Mouse (Mus musculus): ENCODE measurements around the gene Top3b.
A peak's percentile ranks its signal among the peaks of the same experiment; 100 is the strongest.
"Not testable (repeated sequence)": the region's sequence is repeated elsewhere in the genome, so short reads cannot be mapped to it uniquely, and the experiment has no call there.

The Top3b gene

DNA sequence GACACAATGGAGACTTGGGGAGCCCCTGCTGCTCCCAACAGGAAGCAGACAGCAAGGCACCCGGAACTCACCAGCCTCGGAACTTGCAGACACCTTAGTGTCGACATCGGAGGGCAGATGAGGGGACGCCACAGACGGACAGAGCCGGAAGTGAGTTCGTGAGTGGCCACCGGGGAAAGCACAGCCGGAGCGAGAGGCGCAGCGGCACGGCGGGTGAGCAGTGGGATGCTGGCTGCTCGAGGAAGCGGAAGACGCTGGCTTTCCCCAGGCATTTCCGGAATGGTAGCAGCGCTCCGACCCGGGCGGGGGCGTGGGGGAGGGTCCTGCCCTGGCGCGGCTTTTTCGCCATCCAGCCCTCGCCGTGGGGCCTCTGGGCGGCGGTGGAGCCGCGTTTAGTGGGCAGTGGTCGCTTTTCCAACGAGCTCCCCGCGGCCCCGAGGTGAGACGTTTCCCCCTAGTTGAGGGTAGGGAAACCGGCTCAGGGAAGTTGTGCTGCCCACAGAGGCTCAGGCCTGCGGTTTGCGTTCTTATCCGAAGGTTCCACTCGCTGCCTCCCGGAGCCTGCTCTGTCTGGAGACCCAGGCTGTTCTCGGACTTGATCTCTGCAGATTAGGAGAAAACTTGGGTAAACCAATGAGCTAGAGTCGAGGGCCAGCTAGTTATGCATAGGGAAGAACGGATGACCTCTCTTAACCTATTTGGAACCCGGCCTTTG lies at the start of gene Top3b, which contains the start of gene Vpreb1:
TSS of gene Top3b (plus strand) at position 120 of the 715 bp plus-strand sequence.
TSS of gene Vpreb1 (minus strand) at position 227 of the 715 bp plus-strand sequence.
- peak; percentile 93 for DNase-seq

DNA sequence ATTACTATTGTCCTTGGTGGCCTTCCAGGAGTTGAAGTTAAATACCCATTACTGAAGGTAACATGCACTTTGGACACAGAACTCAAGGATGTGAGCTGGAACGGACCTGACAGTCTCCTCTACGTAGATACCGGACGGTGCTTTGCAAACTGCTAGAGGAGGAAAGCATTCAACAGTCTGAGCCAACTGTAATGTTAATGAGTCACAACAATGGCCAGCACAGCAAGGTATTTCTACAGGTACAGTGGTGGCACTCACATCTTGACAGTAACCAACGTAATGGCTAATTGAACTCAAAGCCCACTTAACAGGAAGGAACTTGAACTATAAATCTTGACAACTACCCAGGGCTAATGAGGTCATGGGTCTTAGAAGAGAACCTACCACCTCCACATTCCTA lies 45.1 kb upstream of the Top3b start:
- peak; percentile 10 for DNase-seq

DNA sequence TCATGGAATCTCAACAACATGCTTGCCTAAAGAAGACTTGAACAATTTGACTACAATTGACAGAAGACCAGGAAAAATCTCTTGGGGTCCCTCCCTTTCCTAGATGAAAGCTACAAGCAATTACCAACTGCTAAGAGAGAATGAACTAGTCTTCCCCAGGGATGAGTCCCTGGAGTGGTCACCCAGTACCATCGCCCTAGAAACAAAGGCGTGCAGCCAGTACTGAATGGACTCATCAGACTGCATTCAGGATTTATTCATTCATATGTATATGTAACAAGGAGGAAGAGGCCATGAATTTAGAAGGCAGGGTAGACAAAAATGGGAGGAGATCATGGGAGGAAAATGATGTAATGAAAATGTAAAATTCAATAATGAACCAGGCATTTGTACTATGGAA lies 44.3 kb upstream of the Top3b start:
- no peak for DNase-seq

DNA sequence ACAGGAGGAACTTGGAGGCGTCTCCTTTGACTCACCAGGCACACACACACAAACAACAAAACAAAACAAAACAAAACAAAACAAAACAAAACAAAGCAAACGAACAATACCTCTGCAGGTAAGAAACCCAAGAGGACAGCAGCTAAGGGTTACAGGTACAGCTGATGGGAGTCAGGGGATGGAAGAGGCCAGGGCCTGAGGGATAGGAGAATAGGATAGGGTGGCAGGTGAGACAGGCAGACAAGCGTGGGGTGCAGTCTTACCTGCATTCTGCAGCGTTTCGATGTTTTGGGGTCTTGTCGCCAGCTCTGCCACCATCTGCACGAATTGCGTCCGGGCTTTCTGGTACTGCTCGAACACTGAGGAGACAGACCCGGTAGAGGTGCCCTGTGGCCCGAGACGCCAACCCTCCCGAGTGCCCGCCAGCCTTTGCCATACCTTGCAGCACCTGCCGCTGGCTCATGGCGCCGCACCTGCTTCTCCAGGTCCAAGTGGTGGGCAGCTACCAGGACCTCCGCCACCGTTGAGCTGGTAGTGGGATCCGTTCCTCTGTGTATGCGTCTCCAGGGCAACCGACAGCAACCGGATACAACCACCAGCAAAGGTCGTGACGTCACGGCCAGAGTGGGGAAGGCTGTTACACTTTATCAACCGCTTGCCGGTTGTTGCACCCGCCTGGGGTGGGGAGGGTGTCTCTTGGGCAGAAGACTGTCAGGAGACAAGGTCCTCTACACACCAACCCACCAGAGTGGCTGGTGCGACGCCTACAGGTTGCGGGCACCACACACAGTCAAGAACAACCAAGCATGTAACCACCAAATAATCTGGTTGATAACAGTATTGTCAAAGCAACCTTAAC lies 41.5 kb upstream of the Top3b start, which contains the start of gene Spag6l:
TSS of gene Spag6l (minus strand) at position 700 of the 859 bp plus-strand sequence.
- DNase-seq = peak; percentile 31

DNA sequence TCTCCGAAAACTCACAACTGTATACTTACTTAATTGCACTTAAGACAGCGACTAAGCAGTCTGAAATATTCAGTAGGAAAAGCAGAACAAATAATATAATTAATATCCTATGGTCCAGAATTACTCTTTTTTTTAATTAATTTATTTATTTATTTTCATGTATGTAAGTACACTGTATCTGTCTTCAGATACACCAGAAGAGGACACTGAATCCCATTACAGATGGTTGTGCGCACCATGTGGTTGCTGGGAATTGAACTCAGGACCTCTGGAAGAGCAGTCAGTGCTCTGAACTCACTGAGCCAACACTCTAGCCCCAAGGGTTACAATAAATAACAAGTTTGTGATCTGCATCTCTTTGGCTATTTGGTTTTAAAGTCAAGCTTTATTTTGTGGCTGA lies 40.9 kb upstream of the Top3b start:
- no peak for DNase-seq

DNA sequence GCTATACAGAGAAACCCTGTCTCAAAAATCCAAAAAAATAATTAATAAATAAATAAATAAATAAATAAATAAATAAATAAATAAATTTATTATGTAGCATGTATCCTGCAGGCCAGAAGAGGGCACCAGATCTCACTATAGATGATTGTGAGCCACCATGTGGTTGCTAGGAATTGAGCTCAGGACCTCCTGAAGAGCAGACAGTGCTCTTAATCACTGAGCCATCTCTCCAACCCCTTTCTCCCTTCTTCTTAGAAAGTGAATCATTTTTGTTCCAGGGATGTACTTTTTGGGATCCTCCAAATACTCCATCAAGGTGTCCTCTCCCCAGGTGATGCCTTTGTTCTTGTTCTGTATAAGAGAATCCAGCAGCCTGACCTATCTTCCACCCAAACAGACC lies 21.3 kb upstream of the Top3b start:
- DNase-seq = no peak

DNA sequence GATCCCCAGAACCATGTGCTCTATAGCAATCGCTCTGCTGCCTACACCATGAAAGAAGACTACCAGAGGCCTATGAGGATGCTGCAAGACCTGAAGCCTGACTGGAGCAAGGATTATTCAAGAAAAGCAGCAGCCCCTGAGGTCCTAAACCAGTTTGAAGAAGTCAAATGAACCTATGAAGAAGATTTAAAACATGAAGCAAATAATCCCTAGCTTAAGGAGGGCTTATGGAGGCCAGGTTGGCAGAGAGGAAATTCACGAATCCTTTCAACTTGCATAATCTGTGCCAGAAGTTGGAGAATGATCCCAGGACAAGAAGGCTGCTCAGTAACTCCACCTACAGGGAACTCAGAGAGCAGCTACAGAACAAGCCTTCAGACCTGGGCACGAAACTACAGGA lies 18.1 kb upstream of the Top3b start:
- no peak for DNase-seq

DNA sequence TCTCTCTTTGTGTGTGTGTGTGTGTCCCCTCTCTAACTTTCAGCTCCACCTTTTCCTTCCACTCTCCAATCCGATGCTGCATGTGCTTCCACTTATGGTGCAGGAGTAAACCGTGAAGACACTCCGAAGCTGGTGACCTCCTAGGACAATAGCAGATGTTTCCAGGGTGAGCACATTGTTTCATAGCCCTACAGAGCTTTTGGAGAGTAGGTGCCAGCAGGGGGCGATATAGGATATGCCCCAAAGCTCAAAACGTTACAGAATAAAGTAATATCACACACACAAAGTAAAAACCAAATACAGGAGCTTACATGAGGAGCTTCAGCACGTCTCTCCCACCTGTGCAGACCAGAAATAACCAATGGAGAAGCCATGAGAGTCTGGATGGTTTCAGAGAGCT lies 15.7 kb upstream of the Top3b start:
- peak; percentile 84 for DNase-seq

DNA sequence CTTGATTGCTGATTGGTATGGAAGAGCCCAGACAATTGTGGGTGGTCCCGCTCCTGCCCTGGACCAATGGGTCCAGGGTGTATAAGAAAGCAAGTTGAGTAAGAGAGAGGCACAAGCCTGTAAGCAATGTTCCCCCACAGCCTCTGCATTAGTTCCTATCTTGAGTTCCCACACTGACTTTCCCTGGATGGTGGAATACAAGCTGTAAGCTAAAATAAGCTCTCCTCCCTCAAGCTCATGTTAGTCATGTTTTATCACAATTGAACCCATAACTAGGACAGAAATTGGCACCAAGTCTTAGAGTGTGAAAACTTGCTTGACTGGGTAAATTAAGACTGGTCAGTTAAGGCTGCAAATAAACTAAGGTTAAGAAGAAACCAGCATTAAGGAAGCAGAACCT lies 15.0 kb upstream of the Top3b start:
- DNase-seq = no peak

DNA sequence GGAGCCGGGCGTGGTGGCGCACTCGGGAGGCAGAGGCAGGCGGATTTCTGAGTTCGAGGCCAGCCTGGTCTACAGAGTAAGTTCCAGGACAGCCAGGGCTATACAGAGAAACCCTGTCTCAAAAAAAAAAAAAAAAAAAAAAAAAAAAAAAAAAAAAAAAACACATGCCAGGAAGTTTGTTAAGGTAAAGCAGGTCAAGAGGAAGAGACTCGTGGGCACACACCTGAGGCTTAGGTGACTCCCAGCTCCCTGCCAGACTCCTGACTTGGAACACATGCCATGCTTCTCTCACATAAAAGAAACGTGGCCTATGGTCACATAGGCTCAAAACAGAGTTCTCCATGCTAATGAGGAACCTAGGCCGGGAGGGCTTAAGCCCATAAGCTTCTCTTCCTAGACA lies 14.5 kb upstream of the Top3b start:
- DNase-seq = not testable (repeated sequence)

DNA sequence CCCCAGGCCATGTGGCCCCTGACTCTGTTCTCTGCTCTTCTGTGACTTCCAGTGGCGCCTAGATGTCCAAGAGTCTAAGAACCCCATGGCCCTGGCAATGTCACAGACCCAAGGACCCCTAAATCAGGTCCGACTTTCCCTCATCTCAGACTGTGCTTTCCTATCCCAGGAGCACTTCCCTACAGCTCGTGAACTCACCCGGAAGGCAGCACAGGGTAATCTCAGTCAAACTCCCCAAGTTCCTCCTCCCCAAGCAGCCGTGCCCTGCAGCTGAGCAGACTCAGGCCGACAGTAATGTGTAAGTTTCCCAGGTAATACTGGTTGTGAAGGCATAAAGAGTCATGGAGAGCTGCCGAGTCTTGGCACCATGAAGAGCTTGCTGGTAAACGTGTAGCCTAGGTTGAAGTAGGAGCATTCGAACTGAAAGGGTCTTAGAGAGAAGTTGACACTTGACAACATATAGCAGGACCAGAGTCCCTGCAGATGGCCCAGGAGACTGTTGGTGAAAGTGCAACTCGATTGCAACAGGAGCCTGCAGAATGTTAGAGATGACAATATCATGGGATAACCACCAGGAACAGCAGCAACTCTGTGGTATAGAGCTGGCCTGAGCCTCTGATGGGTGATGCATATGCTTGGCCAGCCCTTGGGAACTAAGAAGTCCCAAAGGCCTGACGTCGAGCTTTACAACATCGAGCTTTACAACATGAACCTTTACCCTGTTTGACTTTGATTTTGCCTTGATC lies 13.6 kb upstream of the Top3b start:
- DNase-seq = no peak

DNA sequence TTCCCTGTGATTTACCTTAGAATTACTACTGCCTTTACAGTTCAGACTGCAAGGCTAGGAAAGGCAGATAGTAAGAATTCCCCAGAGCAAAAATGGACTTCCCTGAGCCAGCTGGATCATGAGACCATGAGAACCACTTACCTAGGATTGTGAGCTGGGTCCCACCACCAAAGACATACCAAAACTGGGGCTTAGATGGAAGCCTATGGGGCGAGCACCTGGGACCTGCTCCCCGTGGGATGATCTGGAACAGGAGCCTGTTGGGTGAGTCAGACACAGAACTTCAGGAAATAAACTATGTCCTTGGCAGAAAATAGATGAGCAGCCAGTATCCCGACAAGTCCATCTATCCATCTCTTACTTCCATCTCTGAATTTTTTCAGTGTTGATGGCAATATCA lies 8.2 kb upstream of the Top3b start:
- DNase-seq = no peak

DNA sequence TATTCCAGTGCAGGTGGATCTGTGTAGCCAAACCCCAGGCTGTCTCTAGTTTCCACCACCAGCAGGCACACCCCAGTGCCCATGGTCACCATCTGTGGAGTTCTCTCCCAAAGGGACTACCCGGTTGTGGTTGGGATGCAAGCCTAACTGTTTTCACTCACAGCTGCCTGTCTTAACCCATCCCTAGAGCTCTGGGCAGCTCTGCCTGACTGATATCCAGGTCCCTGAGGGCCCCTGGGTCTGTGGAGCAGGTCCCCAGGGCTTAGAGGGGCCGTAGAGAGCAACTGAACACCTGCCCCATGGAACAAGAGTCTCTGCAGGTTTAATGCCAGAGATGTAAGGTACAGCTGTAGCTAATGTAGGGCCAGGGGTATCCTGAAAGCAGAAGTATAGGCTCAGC lies 6.6 kb upstream of the Top3b start, which contains the start of gene Igll1:
TSS of gene Igll1 (minus strand) at position 8 of the 400 bp plus-strand sequence.
- no peak for DNase-seq

DNA sequence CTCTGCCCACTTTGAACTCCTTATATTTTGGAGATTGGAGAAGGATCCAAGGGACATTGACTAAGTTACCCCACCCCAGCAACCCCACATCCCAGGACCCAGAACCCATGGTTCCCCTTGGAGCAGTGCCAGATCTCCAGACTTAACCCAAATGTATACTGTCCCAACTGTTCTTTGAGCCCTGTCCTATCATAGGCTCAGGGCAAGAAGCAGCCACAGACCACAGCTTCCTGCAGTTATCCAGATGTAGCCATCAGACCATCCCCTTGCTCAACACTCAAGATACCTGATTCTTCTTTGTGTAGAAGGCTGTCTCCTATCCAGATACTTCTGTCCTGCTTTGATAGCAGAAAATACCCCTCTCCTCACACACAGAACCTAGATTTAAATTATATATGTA lies 5.3 kb upstream of the Top3b start:
- DNase-seq = no peak

DNA sequence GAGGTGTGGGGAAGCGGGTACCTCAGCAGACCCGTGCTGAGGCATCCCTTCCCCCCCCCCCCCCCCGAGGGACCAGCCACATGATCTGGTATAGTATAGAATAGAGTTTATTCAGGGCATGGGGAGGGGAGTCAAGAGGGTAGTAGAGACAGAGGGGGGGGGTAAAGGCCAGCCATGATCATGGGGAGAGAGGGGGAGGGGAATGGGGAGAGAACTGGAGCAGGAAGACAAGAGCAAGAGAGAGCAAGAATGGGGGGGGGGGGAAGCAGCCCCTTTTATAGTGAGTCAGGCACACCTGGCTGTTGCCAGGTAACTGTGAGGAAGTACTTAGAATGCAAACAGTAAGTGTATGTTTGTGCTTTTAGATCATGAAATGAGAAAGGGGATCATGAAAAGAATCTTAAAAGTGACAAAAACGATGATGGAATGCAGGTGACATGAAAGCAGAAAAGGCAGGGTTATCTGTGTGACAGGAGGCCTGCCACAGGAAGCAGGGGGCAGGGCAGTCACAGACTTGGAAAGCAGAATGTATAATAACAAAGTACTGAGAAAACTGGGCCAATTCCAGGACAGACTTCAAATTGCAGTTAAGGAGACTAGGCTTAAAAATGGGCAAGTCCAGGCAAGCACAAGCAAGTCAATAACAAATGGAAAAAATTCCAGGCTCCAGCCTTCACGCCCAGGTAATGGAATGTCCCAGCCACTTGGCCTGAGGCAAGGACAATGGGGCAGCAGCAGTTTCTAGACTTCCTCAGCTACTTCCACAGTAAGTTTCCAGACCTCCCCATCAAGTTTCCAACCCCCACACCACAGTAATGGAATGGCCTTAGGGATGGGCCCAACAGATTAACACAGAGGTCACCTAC lies 4.6 kb upstream of the Top3b start:
- peak; percentile 88 for DNase-seq

DNA sequence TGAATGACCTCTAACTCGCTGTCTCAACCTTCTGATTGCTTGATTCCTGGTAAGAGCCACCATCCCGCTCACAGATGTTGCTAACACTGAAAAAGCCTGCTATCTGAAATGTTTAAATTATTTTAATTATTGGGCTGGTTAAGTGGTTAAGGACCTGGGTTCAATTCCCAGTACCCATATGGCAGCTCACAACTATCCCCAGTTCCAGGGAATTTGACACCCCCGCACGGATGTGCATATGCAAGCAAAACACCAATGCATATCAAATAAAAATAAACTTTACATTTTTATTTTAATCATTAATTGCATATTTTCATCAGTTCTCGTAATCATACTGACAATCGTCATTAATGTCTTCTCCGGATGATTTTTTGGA lies 307 bp upstream of the Top3b start:
- no peak for DNase-seq

DNA sequence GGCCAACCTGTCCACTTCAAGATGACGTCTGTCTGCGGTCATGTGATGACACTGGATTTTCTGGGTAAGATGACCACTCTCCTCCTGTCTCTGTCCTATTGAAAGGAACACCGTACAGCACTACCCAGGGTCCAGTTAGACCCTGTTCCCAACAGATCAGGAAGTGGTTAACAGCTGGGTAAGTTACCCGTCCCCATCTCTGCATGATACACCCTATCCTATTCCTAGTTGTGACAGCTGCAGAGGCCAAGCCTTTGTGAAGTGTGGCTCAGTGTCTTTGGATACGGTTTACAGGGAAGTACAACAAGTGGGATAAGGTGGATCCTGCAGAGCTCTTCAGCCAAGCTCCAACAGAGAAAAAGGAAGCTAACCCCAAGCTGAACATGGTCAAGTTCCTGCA lies 8.5 kb downstream of the Top3b start:
- no peak for DNase-seq

DNA sequence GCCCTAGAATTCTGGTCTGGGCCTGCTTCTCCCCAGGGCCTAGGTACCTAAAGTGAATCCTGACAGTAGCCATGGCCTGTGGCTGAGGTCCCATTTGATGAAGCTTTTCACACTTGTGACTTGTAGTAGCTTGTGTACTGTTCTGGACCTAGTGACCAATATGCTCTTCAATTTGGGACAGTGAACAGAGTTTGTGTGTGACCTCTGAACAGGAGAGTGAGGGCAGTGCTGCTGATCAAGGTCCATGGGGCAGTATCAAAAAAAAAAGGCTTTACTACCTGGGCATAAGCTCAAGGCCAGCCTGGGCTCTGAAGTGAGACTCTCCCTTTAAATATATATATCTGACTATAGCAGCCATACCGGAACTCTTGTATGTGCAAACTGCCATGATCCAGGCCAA lies 17.8 kb downstream of the Top3b start:
- no peak for DNase-seq

DNA sequence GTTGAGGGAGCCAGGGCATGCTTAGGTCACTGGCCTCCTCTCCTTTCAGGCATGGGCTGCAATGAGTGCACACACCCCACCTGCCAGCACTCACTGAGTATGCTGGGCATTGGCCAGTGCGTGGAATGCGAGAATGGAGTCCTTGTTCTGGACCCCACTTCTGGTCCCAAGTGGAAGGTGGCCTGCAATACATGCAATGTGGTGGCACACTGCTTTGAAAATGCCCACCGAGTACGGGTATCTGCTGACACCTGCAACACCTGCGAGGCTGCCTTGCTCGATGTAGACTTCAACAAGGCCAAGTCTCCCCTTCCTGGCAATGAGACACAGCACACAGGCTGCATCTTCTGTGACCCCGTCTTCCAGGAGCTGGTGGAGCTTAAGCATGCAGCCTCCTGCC lies 21.8 kb downstream of the Top3b start:
- DNase-seq = no peak

DNA sequence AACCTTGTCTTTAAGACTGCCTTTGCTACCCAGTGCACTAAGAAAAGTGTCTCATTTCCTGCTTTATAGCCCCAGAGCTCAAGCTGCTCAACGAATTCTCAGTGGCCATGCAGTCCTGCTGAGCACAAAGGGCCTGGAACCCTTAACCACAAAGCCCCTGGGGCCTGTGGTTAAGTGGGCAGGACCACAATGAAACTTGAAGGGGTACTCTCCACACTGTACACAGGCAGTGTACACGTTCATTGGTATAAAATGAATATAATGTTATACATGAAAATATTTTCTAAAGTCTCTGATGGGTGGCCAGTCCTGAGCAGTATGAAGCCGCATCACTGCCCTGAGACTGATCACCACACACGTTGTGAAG lies 25.5 kb downstream of the Top3b start:
- no peak for DNase-seq

DNA sequence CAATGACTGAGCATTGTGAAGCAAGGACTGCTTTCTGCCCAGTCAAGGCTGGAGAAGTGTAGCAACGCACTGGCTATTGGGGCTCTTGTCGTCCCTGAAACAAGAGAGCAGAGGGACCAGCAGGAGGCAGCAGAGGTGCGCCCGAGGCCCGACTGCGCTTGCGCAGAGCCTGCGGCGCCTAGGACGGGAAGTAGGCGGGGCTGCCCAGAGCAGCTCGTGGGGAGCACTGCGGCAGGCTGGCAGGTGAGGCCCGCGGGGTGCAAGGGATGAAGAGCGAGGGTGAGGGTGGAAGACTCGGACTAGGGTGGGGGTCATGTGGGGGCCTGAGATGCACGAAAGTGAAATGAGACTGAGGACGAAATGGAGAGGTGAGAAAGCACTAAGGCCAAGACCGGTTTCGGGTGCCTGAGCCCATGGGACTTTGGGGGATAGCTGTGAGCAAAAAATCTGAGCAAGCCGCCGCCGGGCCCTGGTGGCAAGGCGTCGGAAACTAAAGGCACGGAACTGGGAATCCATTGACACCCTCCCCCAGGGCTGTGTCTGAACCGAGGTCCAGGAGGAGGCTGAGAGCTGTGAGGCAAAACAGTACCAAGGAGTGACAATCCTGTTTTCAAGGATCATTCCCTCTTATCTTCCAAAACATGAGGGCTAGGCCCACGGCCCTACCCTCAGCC lies 26.0 kb downstream of the Top3b start, which contains the start of gene Ppm1f:
TSS of gene Ppm1f (plus strand) at position 88 of the 674 bp plus-strand sequence.
- peak; percentile 97 for DNase-seq
